Mouse (Mus musculus) lung, adult 2 months (tissue): ENCODE data around the gene Sh2d5.

Experiments used
- CTCF ChIP-seq: fragments of 200-500 bp; IDR thresholded peaks from 2 replicates; pipeline ENCODE4 v1.5.1; 2011; ENCODE audit warnings: mild to moderate bottlenecking, low read length, control low read depth; ENCODE audit not compliant: insufficient read depth
- POLR2A ChIP-seq: fragments of 200-500 bp; IDR thresholded peaks from 2 replicates; pipeline ENCODE4 v1.6.1; 2011; ENCODE audit warnings: low read depth, mild to moderate bottlenecking, control low read depth, low read length, borderline replicate concordance; ENCODE audit errors: extremely low read depth

GRCm38 (mm10) chr4:138220761-138221160, 29.4 kb upstream of the Sh2d5 start:
- TF ChIP-seq POLR2A (no peak), CTCF (no peak)
